Mouse (Mus musculus): ENCODE data around the gene Zfp560. TPM values are rescaled to one million over a fixed set of nuclear protein-coding genes. Genes with fewer than 3 reads are reported as not detected.
"Not testable (repeated sequence)": the region's sequence is repeated elsewhere in the genome, so short reads cannot be mapped to it uniquely, and the experiment has no call there.

Zfp560 gene
- 37.0 and 37.2 TPM in 2 replicates for polyA plus RNA-seq (2016; fragmentation: Nextera tagmentation; extraction: Ambion mirVana)

GRCm38 (mm10) chr9:20384532-20385342 is at the start of gene Zfp560:
Zfp560 (minus strand) TSS chr9:20385177.
- peak within 1 kb of the TSS; percentile 73 for H3K4me2 ChIP-seq
- H3K27me3 ChIP-seq = no peaks in the 10 kb centered on the region
- peaks cover 11% of the 10 kb centered on the region for H3K4me1 ChIP-seq
- peak; percentile 99 for ATAC-seq (ENCODE audit: low FRiP score)
- H3K27ac ChIP-seq = peak within 1 kb of the TSS; percentile 61
- peak within 1 kb of the TSS; percentile 58 for H3K4me3 ChIP-seq (replicated peaks)
- H3K9me3 ChIP-seq = no peaks in the 10 kb centered on the region
- H3K36me3 ChIP-seq (replicated peaks) = no peaks in the 10 kb centered on the region
- WGBS = 2% methylated on average over 40 of the region's 40 CpGs
- peak within 1 kb of the TSS; percentile 65 for H3K9ac ChIP-seq

- 91% methylated on average over 3 of the region's 3 CpGs for WGBS
- Histone ChIP-seq H3K9ac (no peak overlapping the region), H3K4me3 (replicated peaks) (no peak overlapping the region), H3K27ac (no peak overlapping the region), H3K4me1 (no peaks in the 10 kb centered on the region), H3K27me3 (no peaks in the 10 kb centered on the region), H3K9me3 (no peaks in the 10 kb centered on the region), H3K4me2 (no peak overlapping the region), H3K36me3 (replicated peaks) (peaks cover under 1% of the 10 kb centered on the region)
- no peak for ATAC-seq (ENCODE audit: low FRiP score)
These were observed 45.0 kb upstream of the Zfp560 start for GRCm38 (mm10) chr9:20430004-20430403.

GRCm38 (mm10) chr9:20411460-20411859 is 26.5 kb upstream of the Zfp560 start:
- Histone ChIP-seq H3K4me2 (no peak overlapping the region), H3K4me3 (replicated peaks) (no peak overlapping the region), H3K27ac (no peak overlapping the region), H3K4me1 (no peaks in the 10 kb centered on the region), H3K27me3 (no peaks in the 10 kb centered on the region), H3K36me3 (replicated peaks) (no peaks in the 10 kb centered on the region), H3K9me3 (no peaks in the 10 kb centered on the region), H3K9ac (no peak overlapping the region)
- WGBS = 7% methylated on average over 1 of the region's 1 CpGs
- no peak for ATAC-seq (ENCODE audit: low FRiP score)

GRCm38 (mm10) chr9:20409319-20409718 is 24.3 kb upstream of the Zfp560 start:
- no peak overlapping the region for H3K9ac ChIP-seq
- H3K27me3 ChIP-seq = no peaks in the 10 kb centered on the region
- no peak overlapping the region for H3K4me3 ChIP-seq (replicated peaks)
- no peaks in the 10 kb centered on the region for H3K36me3 ChIP-seq (replicated peaks)
- H3K27ac ChIP-seq = no peak overlapping the region
- no peaks in the 10 kb centered on the region for H3K4me1 ChIP-seq
- WGBS = 92% methylated on average over 2 of the region's 2 CpGs
- H3K4me2 ChIP-seq = no peak overlapping the region
- H3K9me3 ChIP-seq = no peaks in the 10 kb centered on the region
- ATAC-seq (ENCODE audit: low FRiP score) = no peak

GRCm38 (mm10) chr9:20385343-20385703 is 346 bp upstream of the Zfp560 start:
- Histone ChIP-seq H3K4me1 (peaks cover 11% of the 10 kb centered on the region), H3K27me3 (no peaks in the 10 kb centered on the region), H3K4me3 (replicated peaks) (peak overlapping the region; percentile 58), H3K36me3 (replicated peaks) (no peaks in the 10 kb centered on the region), H3K27ac (no peak overlapping the region), H3K9me3 (no peaks in the 10 kb centered on the region), H3K4me2 (peak overlapping the region; percentile 73), H3K9ac (peak overlapping the region; percentile 65)
- 20% methylated on average over 16 of the region's 16 CpGs for WGBS
- peak; percentile 80 for ATAC-seq (ENCODE audit: low FRiP score)

GRCm38 (mm10) chr9:20383659-20384058 is 1.3 kb downstream of the Zfp560 start:
- peak overlapping the region; percentile 73 for H3K4me2 ChIP-seq
- H3K27me3 ChIP-seq = no peaks in the 10 kb centered on the region
- no peak overlapping the region for H3K27ac ChIP-seq
- no peak overlapping the region for H3K9ac ChIP-seq
- H3K4me3 ChIP-seq (replicated peaks) = peak overlapping the region; percentile 58
- ATAC-seq (ENCODE audit: low FRiP score) = no peak
- 96% methylated on average over 7 of the region's 7 CpGs for WGBS
- peaks cover 3% of the 10 kb centered on the region; the same call in 1 of the 2 replicates for H3K9me3 ChIP-seq
- H3K4me1 ChIP-seq = peaks cover 11% of the 10 kb centered on the region
- no peaks in the 10 kb centered on the region for H3K36me3 ChIP-seq (replicated peaks)

- Histone ChIP-seq H3K36me3 (replicated peaks) (peaks cover 4% of the 10 kb centered on the region; the same call in 1 of the 2 replicates), H3K27ac (no peak overlapping the region), H3K9me3 (peaks cover 10% of the 10 kb centered on the region; the same call in 1 of the 2 replicates), H3K9ac (no peak overlapping the region), H3K4me3 (replicated peaks) (no peak overlapping the region), H3K27me3 (no peaks in the 10 kb centered on the region), H3K4me2 (no peak overlapping the region), H3K4me1 (no peaks in the 10 kb centered on the region)
- 97% methylated on average over 1 of the region's 1 CpGs for WGBS
- no peak for ATAC-seq (ENCODE audit: low FRiP score)
These were observed 10.3 kb downstream of the Zfp560 start for GRCm38 (mm10) chr9:20374712-20375111.

GRCm38 (mm10) chr9:20367311-20367710 is 17.7 kb downstream of the Zfp560 start:
- WGBS = 93% methylated on average over 2 of the region's 2 CpGs
- H3K4me3 ChIP-seq (replicated peaks) = no peak overlapping the region
- no peaks in the 10 kb centered on the region for H3K4me1 ChIP-seq
- no peak overlapping the region for H3K27ac ChIP-seq
- H3K27me3 ChIP-seq = no peaks in the 10 kb centered on the region
- H3K4me2 ChIP-seq = no peak overlapping the region
- ATAC-seq (ENCODE audit: low FRiP score) = no peak
- H3K9ac ChIP-seq = no peak overlapping the region
- peaks cover 10% of the 10 kb centered on the region for H3K36me3 ChIP-seq (replicated peaks)
- peaks cover 10% of the 10 kb centered on the region; the same call in 1 of the 2 replicates for H3K9me3 ChIP-seq

- H3K4me3 ChIP-seq (replicated peaks) = no peak overlapping the region
- H3K27ac ChIP-seq = no peak overlapping the region
- H3K9ac ChIP-seq = no peak overlapping the region
- no peak overlapping the region for H3K4me2 ChIP-seq
- no peak for ATAC-seq (ENCODE audit: low FRiP score)
- H3K36me3 ChIP-seq (replicated peaks) = peaks cover 27% of the 10 kb centered on the region
- H3K27me3 ChIP-seq = no peaks in the 10 kb centered on the region
- WGBS = 92% methylated on average over 4 of the region's 4 CpGs
- 0 out of 2 replicates have a peak, but pooled peaks cover 9% of the 10 kb centered on the region for H3K9me3 ChIP-seq
- H3K4me1 ChIP-seq = no peaks in the 10 kb centered on the region
These were observed 36.5 kb downstream of the Zfp560 start for GRCm38 (mm10) chr9:20348501-20348900.

GRCm38 (mm10) chr9:20335994-20336393 is 49.0 kb downstream of the Zfp560 start, which contains the start of gene Olfr18:
Olfr18 (minus strand) TSS chr9:20336094.
- Histone ChIP-seq H3K27ac (no peak within 1 kb of the TSS), H3K9ac (no peak within 1 kb of the TSS), H3K4me3 (replicated peaks) (no peak within 1 kb of the TSS), H3K27me3 (no peaks in the 10 kb centered on the region), H3K4me2 (no peak within 1 kb of the TSS), H3K4me1 (no peaks in the 10 kb centered on the region), H3K36me3 (replicated peaks) (no peaks in the 10 kb centered on the region), H3K9me3 (no peaks in the 10 kb centered on the region)
- no peak for ATAC-seq (ENCODE audit: low FRiP score)

- Histone ChIP-seq H3K27ac (no peak within 1 kb of the TSS), H3K4me1 (no peaks in the 10 kb centered on the region), H3K36me3 (replicated peaks) (no peaks in the 10 kb centered on the region), H3K9me3 (0 out of 2 replicates have a peak, but pooled peaks cover 3% of the 10 kb centered on the region), H3K27me3 (no peaks in the 10 kb centered on the region), H3K9ac (no peak within 1 kb of the TSS), H3K4me3 (replicated peaks) (no peak within 1 kb of the TSS), H3K4me2 (no peak within 1 kb of the TSS)
- 82% methylated on average over 1 of the region's 1 CpGs for WGBS
- no peak for ATAC-seq (ENCODE audit: low FRiP score)
These were observed 86.7 kb downstream of the Zfp560 start, which contains the start of gene Olfr873 for GRCm38 (mm10) chr9:20298232-20298631. Olfr873 (plus strand) TSS chr9:20298532.

- H3K4me1 ChIP-seq; ATAC-seq (ENCODE audit: low FRiP score); H3K27me3 ChIP-seq; H3K9me3 ChIP-seq; H3K4me3 ChIP-seq (replicated peaks); H3K9ac ChIP-seq; H3K36me3 ChIP-seq (replicated peaks); H3K27ac ChIP-seq; H3K4me2 ChIP-seq: not testable (repeated sequence)
- WGBS = 79% methylated on average over 5 of the region's 5 CpGs
These were observed 89.4 kb downstream of the Zfp560 start for GRCm38 (mm10) chr9:20295562-20295961.

Data from forebrain, embryonic 12.5 days (tissue).